Mouse (Mus musculus): ENCODE measurements at regions not wholly inside any gene's neighbourhood (a gene's known extent, or its start where the extent isn't known, plus 50 kb on each side); places are given as distances from the start of the nearest gene placed in this dataset.

GRCm38 (mm10) chr5:41266317-41266716 lies 441.6 kb downstream of the Rab28 start:
- ATAC-seq (replicated peaks; ENCODE audit: low FRiP score) (no peak), DNase-seq (ENCODE audit: low spot score) (no peak)
- H3K27ac ChIP-seq (ENCODE audit: low read depth, low read length): no peak overlapping the region
- WGBS: 71% methylated on average over 2 of the region's 2 CpGs
- no peaks in the 10 kb centered on the region for H3K27me3 ChIP-seq (ENCODE audit: control insufficient read depth, insufficient read depth, low read length)
- no peaks in the 10 kb centered on the region for H3K9me3 ChIP-seq (ENCODE audit: control insufficient read depth, low read length)
- H3K4me3 ChIP-seq (ENCODE audit: low read depth, low read length): no peak overlapping the region
- no peaks in the 10 kb centered on the region for H3K4me1 ChIP-seq (replicated peaks; ENCODE audit: control insufficient read depth, insufficient read depth, low read length)
- H3K4me2 ChIP-seq (ENCODE audit: low read depth, low read length, severe bottlenecking): no peak overlapping the region
- no peak overlapping the region for H3K9ac ChIP-seq (ENCODE audit: low read length)
- H3K36me3 ChIP-seq (ENCODE audit: control insufficient read depth, insufficient read depth, low read length): no peaks in the 10 kb centered on the region

GRCm38 (mm10) chr5:41261654-41262237 lies 446.2 kb downstream of the Rab28 start:
- ATAC-seq (replicated peaks; ENCODE audit: low FRiP score) (no peak), DNase-seq (ENCODE audit: low spot score) (no peak)
- H3K4me3 ChIP-seq (ENCODE audit: low read depth, low read length): no peak overlapping the region
- H3K36me3 ChIP-seq (ENCODE audit: control insufficient read depth, insufficient read depth, low read length): no peaks in the 10 kb centered on the region
- H3K27ac ChIP-seq (ENCODE audit: low read depth, low read length): no peak overlapping the region
- WGBS: 82% methylated on average over 5 of the region's 5 CpGs
- H3K4me2 ChIP-seq (ENCODE audit: low read depth, low read length, severe bottlenecking): no peak overlapping the region
- no peaks in the 10 kb centered on the region for H3K4me1 ChIP-seq (replicated peaks; ENCODE audit: control insufficient read depth, insufficient read depth, low read length)
- no peaks in the 10 kb centered on the region for H3K9me3 ChIP-seq (ENCODE audit: control insufficient read depth, low read length)
- H3K9ac ChIP-seq (ENCODE audit: low read length): no peak overlapping the region
- H3K27me3 ChIP-seq (ENCODE audit: control insufficient read depth, insufficient read depth, low read length): no peaks in the 10 kb centered on the region
